Mouse (Mus musculus) MEL (cell line): Measurements from ENCODE around the gene Gtpbp8. TPM values are rescaled to one million over a fixed set of nuclear protein-coding genes. Genes with fewer than 3 reads are reported as not detected.
A peak's percentile ranks its signal among the peaks of the same experiment; 100 is the strongest.

Experiments
- DNase-seq: peaks from one replicate; pipeline ENCODE4 v3.0.0; 2011; ENCODE audit warnings: low read depth, low spot score
- H3K27ac ChIP-seq: 2 replicates; pipeline ENCODE4 v1.5.1; 2012; ENCODE audit warnings: low read depth, mild to moderate bottlenecking, control low read depth, low read length, moderate library complexity; ENCODE audit not compliant: control insufficient read depth
- H3K27me3 ChIP-seq, 2 experiments: fragments of 150-350 bp in 1 of 2; sonication (generic) in 1 of 2; 2 replicates each; pipeline ENCODE4 v1.6.1; 2012; ENCODE audit warnings: low read length in 2 of 2, mild to moderate bottlenecking in 2 of 2, improper control_type of control experiment in 1 of 2, moderate library complexity in 1 of 2; ENCODE audit not compliant: insufficient read depth in 2 of 2, control insufficient read depth in 1 of 2
- H3K36me3 ChIP-seq, 2 experiments: 2 replicates each; pipeline ENCODE4 v1.6.1; 2012 to 2014; ENCODE audit warnings: low read length in 2 of 2, improper control_type of control experiment in 1 of 2, inconsistent platforms in 1 of 2, mild to moderate bottlenecking in 1 of 2; ENCODE audit not compliant: insufficient read depth in 2 of 2, control insufficient read depth in 1 of 2
- H3K4me1 ChIP-seq, 2 experiments: fragments of 150-350 bp in 1 of 2; sonication (generic) in 1 of 2; 2 replicates each; pipeline ENCODE4 v1.6.1; 2012; ENCODE audit warnings: low read length in 2 of 2, improper control_type of control experiment in 1 of 2, mild to moderate bottlenecking in 1 of 2; ENCODE audit not compliant: insufficient read depth in 2 of 2, control insufficient read depth in 1 of 2
- H3K4me3 ChIP-seq, 2 experiments: fragments of 150-350 bp in 1 of 2; sonication (generic) in 1 of 2; 2 replicates each; pipeline ENCODE4 v1.5.1; 2012; ENCODE audit warnings: low read depth in 2 of 2, low read length in 2 of 2, mild to moderate bottlenecking in 2 of 2, moderate library complexity in 2 of 2, control low read depth in 1 of 2, improper control_type of control experiment in 1 of 2; ENCODE audit not compliant: control insufficient read depth in 1 of 2, insufficient read depth in 1 of 2
- H3K79me2 ChIP-seq: 2 replicates; pipeline ENCODE4 v1.6.1; 2012; ENCODE audit warnings: mild to moderate bottlenecking, low read length, moderate library complexity; ENCODE audit not compliant: control insufficient read depth, poor library complexity, insufficient read depth
- H3K9ac ChIP-seq: 2 replicates; pipeline ENCODE4 v1.6.1; 2012; ENCODE audit warnings: low read depth, mild to moderate bottlenecking, control low read depth, low read length, moderate library complexity; ENCODE audit not compliant: control insufficient read depth, poor library complexity, severe bottlenecking
- H3K9me3 ChIP-seq: fragments of 150-350 bp; sonication (generic); replicated peaks from 2 replicates; pipeline ENCODE4 v1.6.1; 2012; ENCODE audit warnings: mild to moderate bottlenecking, low read length, improper control_type of control experiment, moderate library complexity; ENCODE audit not compliant: insufficient read depth
- BHLHE40 ChIP-seq: IDR thresholded peaks from 2 replicates; pipeline ENCODE4 v1.6.1; 2012; ENCODE audit warnings: low read depth, mild to moderate bottlenecking, inconsistent platforms, low read length, improper control_type of control experiment, borderline replicate concordance
- CHD2 ChIP-seq: IDR thresholded peaks from 2 replicates; pipeline ENCODE4 v1.6.1; 2011; ENCODE audit warnings: low read length, improper control_type of control experiment
- CTCF ChIP-seq, 3 experiments: IDR thresholded peaks in 2 of 3; conservative IDR thresholded peaks in 1 of 3; 2 replicates each; pipeline ENCODE4 v1.5.1; 2011 to 2012; ENCODE audit warnings: low read length in 3 of 3, low read depth in 2 of 3, mild to moderate bottlenecking in 2 of 3, improper control_type of control experiment in 1 of 3, inconsistent platforms in 1 of 3, mixed read lengths in 1 of 3, moderate library complexity in 1 of 3; ENCODE audit not compliant: control insufficient read depth in 1 of 3, insufficient read depth in 1 of 3, poor library complexity in 1 of 3, severe bottlenecking in 1 of 3
- E2F4 ChIP-seq: IDR thresholded peaks from 2 replicates; pipeline ENCODE4 v1.6.1; 2011; ENCODE audit warnings: low read depth, low read length, improper control_type of control experiment, borderline replicate concordance
- ELF1 ChIP-seq: IDR thresholded peaks from 2 replicates; pipeline ENCODE4 v1.6.1; 2014; ENCODE audit warnings: low read depth, mild to moderate bottlenecking, inconsistent platforms, low read length, improper control_type of control experiment, moderate library complexity
- EP300 ChIP-seq, 2 experiments: IDR thresholded peaks; 2 replicates each; pipeline ENCODE4 v1.6.1; 2011; ENCODE audit warnings: improper control_type of control experiment in 2 of 2, low read length in 2 of 2, low read depth in 1 of 2, mild to moderate bottlenecking in 1 of 2
- ETS1 ChIP-seq: IDR thresholded peaks from 2 replicates; pipeline ENCODE4 v1.6.1; 2012; ENCODE audit warnings: low read depth, mild to moderate bottlenecking, inconsistent platforms, low read length, improper control_type of control experiment, moderate library complexity
- GABPA ChIP-seq: IDR thresholded peaks from 2 replicates; pipeline ENCODE4 v1.6.1; 2012; ENCODE audit warnings: low read depth, mild to moderate bottlenecking, inconsistent platforms, low read length, improper control_type of control experiment, moderate library complexity
- GATA1 ChIP-seq: IDR thresholded peaks from 2 replicates; pipeline ENCODE4 v1.6.1; 2011; ENCODE audit warnings: low read depth, low read length, improper control_type of control experiment
- HCFC1 ChIP-seq: IDR thresholded peaks from 2 replicates; pipeline ENCODE4 v1.6.1; 2012; ENCODE audit warnings: low read depth, mild to moderate bottlenecking, inconsistent platforms, low read length, improper control_type of control experiment, moderate library complexity
- JUND ChIP-seq: IDR thresholded peaks from 2 replicates; pipeline ENCODE4 v1.6.1; 2011; ENCODE audit warnings: low read depth, mild to moderate bottlenecking, improper control_type of control experiment, low read length
- MAFK ChIP-seq: IDR thresholded peaks from 2 replicates; pipeline ENCODE4 v1.6.1; 2011; ENCODE audit warnings: low read depth, mild to moderate bottlenecking, low read length, improper control_type of control experiment, borderline replicate concordance
- MEF2A ChIP-seq: IDR thresholded peaks from 2 replicates; pipeline ENCODE4 v1.6.1; 2014; ENCODE audit warnings: low read depth, mild to moderate bottlenecking, inconsistent platforms, low read length, improper control_type of control experiment; ENCODE audit not compliant: poor library complexity, insufficient replicate concordance, severe bottlenecking; ENCODE audit errors: extremely low read depth
- MXI1 ChIP-seq: IDR thresholded peaks from 2 replicates; pipeline ENCODE4 v1.6.1; 2011; ENCODE audit warnings: mild to moderate bottlenecking, low read depth, low read length, improper control_type of control experiment
- MYB ChIP-seq: IDR thresholded peaks from 2 replicates; pipeline ENCODE4 v1.6.1; 2011; ENCODE audit warnings: mild to moderate bottlenecking, low read depth, low read length, improper control_type of control experiment
- MYC ChIP-seq: IDR thresholded peaks from 2 replicates; pipeline ENCODE4 v1.6.1; 2011; ENCODE audit warnings: low read depth, mild to moderate bottlenecking, low read length, improper control_type of control experiment, moderate library complexity
- NELFE ChIP-seq: IDR thresholded peaks from 2 replicates; pipeline ENCODE4 v1.6.1; 2011; ENCODE audit warnings: low read depth, low read length, improper control_type of control experiment
- POLR2A ChIP-seq, 2 experiments: IDR thresholded peaks; 2 replicates each; pipeline ENCODE4 v1.6.1; 2011 to 2012; ENCODE audit warnings: low read length in 2 of 2, mild to moderate bottlenecking in 2 of 2, control low read depth in 1 of 2, improper control_type of control experiment in 1 of 2, low read depth in 1 of 2, moderate library complexity in 1 of 2; ENCODE audit not compliant: control insufficient read depth in 1 of 2, insufficient read depth in 1 of 2, poor library complexity in 1 of 2
- POLR2AphosphoS2 ChIP-seq: IDR thresholded peaks from 2 replicates; pipeline ENCODE4 v1.6.1; 2011; ENCODE audit warnings: low read length, improper control_type of control experiment
- RCOR1 ChIP-seq: IDR thresholded peaks from 2 replicates; pipeline ENCODE4 v1.6.1; 2012; ENCODE audit warnings: low read depth, mild to moderate bottlenecking, inconsistent platforms, low read length, improper control_type of control experiment
- SIN3A ChIP-seq: IDR thresholded peaks from 2 replicates; pipeline ENCODE4 v1.6.1; 2012; ENCODE audit warnings: low read length, improper control_type of control experiment, inconsistent platforms
- SMC3 ChIP-seq: IDR thresholded peaks from 2 replicates; pipeline ENCODE4 v1.6.1; 2011; ENCODE audit warnings: low read depth, low read length, improper control_type of control experiment
- TBP ChIP-seq: IDR thresholded peaks from 2 replicates; pipeline ENCODE4 v1.8.0; 2011; ENCODE audit warnings: low read depth, low read length, improper control_type of control experiment
- USF2 ChIP-seq, 2 experiments: IDR thresholded peaks; 2 replicates each; pipeline ENCODE4 v1.6.1; 2011 to 2012; ENCODE audit warnings: improper control_type of control experiment in 2 of 2, low read length in 2 of 2, borderline replicate concordance in 1 of 2, inconsistent platforms in 1 of 2, low read depth in 1 of 2, mild to moderate bottlenecking in 1 of 2; ENCODE audit not compliant: insufficient read depth in 1 of 2
- ZC3H11A ChIP-seq: IDR thresholded peaks from 2 replicates; pipeline ENCODE4 v1.6.1; 2012; ENCODE audit warnings: low read depth, mild to moderate bottlenecking, inconsistent platforms, low read length, improper control_type of control experiment
- ZKSCAN1 ChIP-seq: IDR thresholded peaks from 2 replicates; pipeline ENCODE4 v1.6.1; 2012; ENCODE audit warnings: low read depth, mild to moderate bottlenecking, inconsistent platforms, low read length, improper control_type of control experiment, moderate library complexity
- ZMIZ1 ChIP-seq: IDR thresholded peaks from 2 replicates; pipeline ENCODE4 v1.6.1; 2012; ENCODE audit warnings: low read depth, mild to moderate bottlenecking, inconsistent platforms, low read length, improper control_type of control experiment, moderate library complexity
- ZNF384 ChIP-seq: IDR thresholded peaks from 2 replicates; pipeline ENCODE4 v1.6.1; 2012; ENCODE audit warnings: low read depth, mild to moderate bottlenecking, inconsistent platforms, low read length, improper control_type of control experiment
- polyA plus RNA-seq, 2 experiments: library from polyadenylated mRNA; stranded (reverse) in 1 of 2; unstranded in 1 of 2; fragments of >175 nt in 1 of 2; fragments of >200 nt in 1 of 2; gene quantifications; 2 replicates each; pipeline versions ENCODE4 v1.2.1 to v1.2.4; 2012; ENCODE audit warnings: low replicate concordance in 2 of 2, low read depth in 1 of 2; ENCODE audit not compliant: insufficient read length in 2 of 2, insufficient read depth in 1 of 2, missing spikeins in 1 of 2
- total RNA-seq: library from RNA; depleted of rRNA; stranded (reverse); fragments of 300-350 nt; gene quantifications from 2 replicates; pipeline ENCODE4 v1.2.3, GENCODE M21; 2012

The Gtpbp8 gene
- total and polyA plus RNA-seq, 3 experiments = 10.7 to 14.4 TPM; not detected in 1

- TF ChIP-seq EP300 (IDR thresholded peaks at IDR 0.05; ENCODE audit: low read depth in 1 of 2, low read length in 2 of 2) = peak; percentile 70 to 73
- no peak for TF ChIP-seq E2F4
- TF ChIP-seq ETS1 = peak; percentile 89
- TF ChIP-seq ZC3H11A = no peak
Observed at GRCm38 (mm10) chr16:44702272-44702671, 43.9 kb downstream of the Gtpbp8 start (continued).

GRCm38 (mm10) chr16:44701155-44701554 is 45.0 kb downstream of the Gtpbp8 start:
- H3K27ac ChIP-seq = peak overlapping the region; percentile 11; the same call in 1 of the 2 replicates
- peaks cover 0 to 8% of the 10 kb centered on the region in 2 experiments; a peak in 2 of 4 replicates for H3K36me3 ChIP-seq
- peaks cover 3 to 8% of the 10 kb centered on the region in 2 experiments for H3K4me1 ChIP-seq
- H3K79me2 ChIP-seq = no peaks in the 10 kb centered on the region
- H3K9ac ChIP-seq = 0 out of 2 replicates have a peak overlapping the region, but pooled peaks have one; percentile 1
- H3K4me3 ChIP-seq = peak overlapping the region in 1 of 2 experiments; percentile 23; a peak in 1 of 4 replicates
- TF ChIP-seq ZNF384 (no peak), CTCF (IDR thresholded peaks at IDR 0.05 in 2 of 3, conservative IDR thresholded peaks at IDR 0.05 in 1 of 3; ENCODE audit: control insufficient read depth in 1 of 3, insufficient read depth in 1 of 3, low read depth in 2 of 3, low read length in 3 of 3, poor library complexity in 1 of 3, severe bottlenecking in 1 of 3) (no peak), SMC3 (no peak), TBP (no peak), ETS1 (0 out of 2 replicates have a peak, but pooled peaks have one; percentile 22), NELFE (no peak), ZKSCAN1 (no peak), CHD2 (no peak), EP300 (IDR thresholded peaks at IDR 0.05; ENCODE audit: low read depth in 1 of 2, low read length in 2 of 2) (peak in 1 of 2 experiments; percentile 46; a peak in 1 of 4 replicates), USF2 (IDR thresholded peaks at IDR 0.05; ENCODE audit: borderline replicate concordance in 1 of 2, insufficient read depth in 1 of 2, low read depth in 1 of 2, low read length in 2 of 2) (no peak), RCOR1 (0 out of 2 replicates have a peak, but pooled peaks have one; percentile 60), SIN3A (peak; percentile 35; the same call in 1 of the 2 replicates), POLR2AphosphoS2 (no peak), GABPA (no peak), BHLHE40 (no peak), MAFK (no peak), MYB (no peak), ELF1 (no peak), MXI1 (no peak), POLR2A (IDR thresholded peaks at IDR 0.05; ENCODE audit: control insufficient read depth in 1 of 2, insufficient read depth in 1 of 2, low read depth in 1 of 2, low read length in 2 of 2, poor library complexity in 1 of 2) (no peak), ZC3H11A (no peak), HCFC1 (peak; percentile 26; the same call in 1 of the 2 replicates), GATA1 (peak; percentile 14; the same call in 1 of the 2 replicates), ZMIZ1 (no peak), JUND (no peak), MEF2A (no peak), MYC (no peak)
- H3K27me3 ChIP-seq = no peaks in the 10 kb centered on the region
- DNase-seq = peak; percentile 67
- no peaks in the 10 kb centered on the region for H3K9me3 ChIP-seq
